Mouse (Mus musculus) G1E (cell line): ENCODE data around the gene Gdf9. TPM values are rescaled to one million over a fixed set of nuclear protein-coding genes. Genes with fewer than 3 reads are reported as not detected.

ENCODE experiments used
- ATAC-seq: 2 replicates; pipeline ENCODE4 v1.8.0; 2016; ENCODE audit warnings: mild to moderate bottlenecking; ENCODE audit not compliant: insufficient number of reproducible peaks, poor library complexity, low FRiP score, severe bottlenecking; ENCODE audit errors: extremely low read depth
- DNase-seq: peaks from one replicate; pipeline ENCODE4 v3.0.0; 2012; ENCODE audit warnings: low spot score
- H3K27me3 ChIP-seq: 2 replicates; pipeline ENCODE4 v1.6.1; 2012; ENCODE audit warnings: mild to moderate bottlenecking, low read length, inconsistent platforms; ENCODE audit not compliant: insufficient read depth
- H3K36me3 ChIP-seq: replicated peaks from 2 replicates; pipeline ENCODE3; 2012; ENCODE audit warnings: mild to moderate bottlenecking, inconsistent platforms
- H3K4me1 ChIP-seq: 2 replicates; pipeline ENCODE4 v1.6.1; 2012; ENCODE audit warnings: low read depth, low read length, inconsistent platforms, mixed read lengths; ENCODE audit not compliant: insufficient read depth
- H3K4me3 ChIP-seq: 2 replicates; pipeline ENCODE4 v1.5.1; 2012; ENCODE audit warnings: low read depth, mild to moderate bottlenecking, inconsistent platforms, low read length, moderate library complexity, mixed read lengths
- H3K9me3 ChIP-seq: replicated peaks from 2 replicates; pipeline ENCODE4 v1.6.1; 2012; ENCODE audit warnings: inconsistent platforms
- CTCF ChIP-seq: IDR thresholded peaks from 2 replicates; pipeline ENCODE4 v1.5.1; 2012; ENCODE audit warnings: low read depth, low read length, inconsistent platforms, mixed read lengths
- GATA1 ChIP-seq: IDR thresholded peaks from 2 replicates; pipeline ENCODE4 v1.6.1; 2012; ENCODE audit warnings: borderline replicate concordance, low read length, inconsistent platforms, mixed read lengths
- GATA2 ChIP-seq: IDR thresholded peaks from 2 replicates; pipeline ENCODE4 v1.6.1; 2012; ENCODE audit warnings: low read depth, low read length, inconsistent platforms, borderline replicate concordance
- POLR2AphosphoS5 ChIP-seq: IDR thresholded peaks from 2 replicates; pipeline ENCODE4 v1.6.1; 2012; ENCODE audit warnings: low read depth, low read length, inconsistent platforms; ENCODE audit not compliant: insufficient replicate concordance
- TAL1 ChIP-seq: conservative IDR thresholded peaks from 2 replicates; pipeline ENCODE4 v1.6.1; 2012; ENCODE audit warnings: low read depth, low read length, inconsistent platforms, mixed read lengths
- polyA plus RNA-seq: library from polyadenylated mRNA; stranded (reverse); fragments of >175 nt; gene quantifications from 2 replicates; pipeline ENCODE4 v1.2.3, GENCODE M21; 2012
- total RNA-seq, 2 experiments: library from RNA; stranded (forward) in 1 of 2; stranded (reverse) in 1 of 2; fragments of 200-1000 nt in 1 of 2; fragments of >200 nt in 1 of 2; fragmentation: Nextera tagmentation in 1 of 2; gene quantifications; 2 replicates each; pipeline ENCODE4 v1.2.3; 2014 to 2017

Gdf9 gene
- total and polyA plus RNA-seq, 3 experiments = 0.10 to 0.38 TPM; not detected in 1

DNA sequence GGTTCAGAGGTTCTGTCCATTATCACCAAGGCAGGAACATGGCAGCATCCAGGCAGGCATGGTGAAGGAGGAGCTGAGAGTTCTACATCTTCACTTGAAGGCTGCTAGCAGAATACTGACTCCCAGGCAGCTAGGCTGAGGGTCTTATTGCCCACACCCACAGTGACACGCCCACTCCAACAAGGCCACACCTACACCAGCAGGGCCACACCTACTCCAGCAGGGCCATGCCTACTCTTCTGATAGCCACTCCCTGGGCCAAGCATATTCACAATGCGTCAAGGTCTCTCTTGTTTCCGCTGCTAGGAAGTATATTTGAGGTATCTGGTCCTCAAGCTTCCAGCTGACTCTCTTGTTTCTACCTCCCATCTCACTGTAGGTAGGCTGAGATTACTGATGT is 28.2 kb downstream of the Gdf9 start:
- no peak for DNase-seq
- Histone ChIP-seq H3K36me3 (no peaks in the 10 kb centered on the region), H3K4me3 (no peak overlapping the region), H3K9me3 (peaks cover 8% of the 10 kb centered on the region), H3K4me1 (peaks cover 27% of the 10 kb centered on the region), H3K27me3 (peaks cover 63% of the 10 kb centered on the region)
- ATAC-seq = no peak
- TF ChIP-seq GATA2 = no peak
- TF ChIP-seq CTCF = no peak
- no peak for TF ChIP-seq GATA1
- TF ChIP-seq TAL1 = no peak
- no peak for TF ChIP-seq POLR2AphosphoS5

DNA sequence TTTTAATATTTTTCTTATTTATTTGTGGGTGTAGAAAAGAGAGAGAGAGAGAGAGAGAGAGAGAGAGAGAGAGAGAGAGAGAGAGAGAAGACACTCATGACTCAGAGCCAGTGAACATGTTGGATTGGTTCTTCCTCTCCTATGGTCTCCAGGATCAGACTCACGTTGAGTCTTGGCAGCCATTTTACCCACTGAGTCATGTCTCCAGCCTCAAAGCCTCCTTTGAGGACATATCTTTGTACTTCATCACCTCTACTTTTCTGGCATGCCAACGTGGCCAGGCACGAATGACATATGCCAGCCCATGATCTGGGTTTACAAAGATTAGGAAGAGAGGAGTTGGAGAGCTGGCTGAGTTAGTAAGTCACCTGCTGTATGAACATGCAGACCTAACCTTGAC is 29.4 kb downstream of the Gdf9 start:
- ATAC-seq (no peak), DNase-seq (no peak)
- H3K36me3 ChIP-seq = no peaks in the 10 kb centered on the region
- H3K27me3 ChIP-seq = peaks cover 62% of the 10 kb centered on the region
- H3K4me3 ChIP-seq = no peak overlapping the region
- peaks cover 8% of the 10 kb centered on the region for H3K9me3 ChIP-seq
- H3K4me1 ChIP-seq = peaks cover 27% of the 10 kb centered on the region
- TF ChIP-seq POLR2AphosphoS5 (no peak), GATA1 (no peak), GATA2 (no peak), TAL1 (no peak), CTCF (no peak)

DNA sequence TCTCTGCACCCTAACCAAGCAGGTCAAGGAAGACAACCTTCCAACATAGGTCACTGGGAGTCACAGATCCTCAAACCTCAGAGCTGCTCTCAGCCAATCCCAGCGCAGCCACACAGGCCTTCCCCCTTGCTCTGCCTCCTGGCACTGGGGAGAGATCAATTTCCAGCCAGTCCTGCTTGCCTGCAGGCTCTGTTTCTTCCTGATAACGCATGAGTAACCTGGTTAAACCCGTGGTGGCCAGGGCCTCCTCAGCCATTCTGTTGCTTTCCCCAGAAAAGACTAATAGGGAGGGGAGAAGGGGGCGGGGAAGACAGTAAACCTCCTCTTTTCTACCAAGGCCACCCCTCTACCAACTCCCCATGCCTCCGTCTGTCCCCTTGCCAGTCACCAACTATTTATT is 30.9 kb downstream of the Gdf9 start:
- TF ChIP-seq TAL1 = peak; percentile 30; the same call in 1 of the 2 replicates
- TF ChIP-seq GATA2 = no peak
- TF ChIP-seq POLR2AphosphoS5 = no peak
- ATAC-seq = peak; percentile 63
- peak; percentile 52 for DNase-seq
- no peaks in the 10 kb centered on the region for H3K36me3 ChIP-seq
- peaks cover 8% of the 10 kb centered on the region for H3K9me3 ChIP-seq
- peaks cover 62% of the 10 kb centered on the region for H3K27me3 ChIP-seq
- H3K4me3 ChIP-seq = no peak overlapping the region
- H3K4me1 ChIP-seq = peaks cover 29% of the 10 kb centered on the region

DNA sequence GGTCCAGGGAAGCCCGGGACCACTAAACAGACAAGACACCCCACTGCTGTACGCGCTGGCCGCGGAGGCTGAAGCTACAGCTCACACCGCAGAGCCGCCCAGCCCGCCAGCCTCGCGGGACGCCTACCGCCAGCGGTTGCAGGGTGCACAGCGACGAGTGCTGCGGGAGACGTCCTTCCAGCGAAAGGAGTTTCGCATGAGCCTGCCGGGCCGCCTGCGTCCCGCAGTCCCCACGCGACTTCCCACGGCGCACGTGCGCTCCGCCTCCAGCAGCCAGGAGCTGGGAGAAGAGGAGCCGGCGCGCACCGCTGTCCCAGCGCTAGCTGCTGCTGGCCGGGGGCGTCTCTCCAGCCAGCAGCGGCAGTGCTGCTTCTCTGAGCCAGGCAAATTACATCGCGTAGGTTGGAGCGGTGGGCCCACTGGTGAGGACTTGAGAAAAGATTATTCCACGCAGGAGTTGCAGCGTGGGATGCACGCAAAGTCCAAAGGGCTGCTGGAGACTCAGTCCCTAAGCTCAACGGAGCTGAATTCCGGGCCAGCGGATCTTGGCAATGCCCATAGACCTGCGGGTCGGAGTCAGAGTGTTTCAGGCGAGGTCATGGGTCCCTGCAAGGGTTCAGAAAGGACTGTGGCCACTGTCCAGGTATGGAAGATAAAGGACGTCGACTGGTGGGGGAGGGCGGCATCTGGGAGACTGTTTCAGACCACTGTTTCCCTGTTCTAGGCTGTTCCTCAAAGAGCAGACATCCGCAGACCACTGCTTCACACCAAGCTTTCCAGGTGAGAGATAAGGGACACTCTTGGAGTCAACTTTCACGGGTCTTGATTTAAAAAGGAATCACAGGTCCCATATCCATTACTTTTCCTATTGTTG is 33.0 kb downstream of the Gdf9 start:
- H3K36me3 ChIP-seq = no peaks in the 10 kb centered on the region
- DNase-seq = no peak
- peaks cover 8% of the 10 kb centered on the region for H3K9me3 ChIP-seq
- peaks cover 58% of the 10 kb centered on the region for H3K27me3 ChIP-seq
- H3K4me3 ChIP-seq = peak overlapping the region; percentile 17; the same call in 1 of the 2 replicates
- H3K4me1 ChIP-seq = peaks cover 27% of the 10 kb centered on the region
- no peak for ATAC-seq
- TF ChIP-seq POLR2AphosphoS5 (no peak), GATA1 (no peak), CTCF (no peak), TAL1 (no peak)

DNA sequence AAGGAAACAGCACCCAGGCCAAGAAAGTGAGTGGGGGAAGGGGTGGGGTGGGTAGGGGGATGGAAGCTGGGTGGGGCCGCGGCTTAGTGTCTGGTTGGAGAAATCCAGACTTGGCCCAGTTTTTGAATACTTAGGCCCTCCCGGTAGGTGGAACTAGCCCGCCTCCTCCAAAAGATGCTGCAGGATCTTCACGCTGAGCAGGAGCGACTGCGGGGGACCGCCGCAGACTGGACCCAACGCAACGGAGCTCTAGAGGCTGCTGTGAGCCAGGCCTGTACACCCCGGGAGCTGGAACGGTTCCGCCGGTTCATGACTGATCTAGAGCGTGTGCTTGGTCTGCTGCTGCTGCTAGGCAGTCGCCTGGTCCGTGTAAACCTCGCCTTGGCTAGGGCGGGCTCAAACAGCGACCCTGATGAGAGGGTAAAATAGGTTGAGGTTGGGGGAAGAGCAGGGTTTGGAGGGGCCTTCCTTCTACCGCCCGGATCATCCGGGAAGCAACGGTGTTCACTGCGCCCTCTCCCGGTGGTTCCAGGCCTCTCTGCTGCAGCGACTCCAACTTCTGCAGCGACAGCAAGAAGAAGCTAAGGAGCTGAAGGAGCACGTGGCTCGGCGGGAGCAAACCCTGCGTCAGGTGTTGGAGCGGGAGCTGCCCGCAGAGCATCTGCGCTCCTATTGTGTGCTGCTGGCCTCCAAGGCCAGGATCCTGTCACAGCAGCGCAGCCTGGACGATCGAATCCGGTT is 35.6 kb downstream of the Gdf9 start:
- no peak for ATAC-seq
- Histone ChIP-seq H3K4me1 (peaks cover 44% of the 10 kb centered on the region), H3K27me3 (peaks cover 71% of the 10 kb centered on the region), H3K9me3 (peaks cover 8% of the 10 kb centered on the region), H3K36me3 (no peaks in the 10 kb centered on the region), H3K4me3 (peak overlapping the region; percentile 48; the same call in 1 of the 2 replicates)
- no peak for DNase-seq
- TF ChIP-seq GATA2 (no peak), GATA1 (no peak), CTCF (peak; percentile 26; the same call in 1 of the 2 replicates)

DNA sequence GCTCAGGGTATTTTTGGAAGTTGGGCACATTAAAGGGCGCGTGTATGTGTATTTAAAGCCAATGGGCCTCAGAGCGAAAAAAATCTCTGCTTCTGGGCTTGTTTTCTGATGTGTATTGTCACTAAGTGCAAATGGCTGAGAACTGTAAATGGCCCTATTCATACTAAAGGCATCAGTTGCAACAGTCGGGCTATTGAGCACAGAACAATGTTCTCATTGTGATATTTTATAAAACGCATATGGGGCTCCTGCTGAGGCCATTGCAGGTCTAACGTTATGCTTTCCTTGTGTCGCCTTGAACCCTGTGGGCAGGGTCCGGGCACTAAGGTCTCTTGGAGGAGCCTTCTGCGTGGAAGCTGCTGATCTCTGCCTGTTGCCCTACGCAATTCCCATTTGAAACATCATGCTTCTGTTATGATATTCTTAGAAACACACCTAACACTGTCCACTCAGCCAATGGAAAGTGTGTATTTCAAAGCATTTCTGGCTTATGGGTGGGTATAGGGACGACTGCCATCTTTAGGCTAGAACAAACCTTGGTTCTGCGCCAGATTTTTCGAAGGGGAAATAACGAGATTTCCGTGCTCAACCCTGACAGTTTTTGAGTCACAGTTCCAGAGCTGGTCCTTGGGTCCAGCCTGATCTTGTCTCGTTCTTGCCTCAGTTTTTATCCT is 38.6 kb downstream of the Gdf9 start:
- H3K4me3 ChIP-seq = no peak overlapping the region

More for the DNA sequence above, 38.6 kb downstream of the Gdf9 start:
- H3K9me3 ChIP-seq = no peaks in the 10 kb centered on the region
- TF ChIP-seq GATA2 = no peak
- TF ChIP-seq POLR2AphosphoS5 = no peak
- no peak for TF ChIP-seq GATA1
- no peak for TF ChIP-seq CTCF
- TF ChIP-seq TAL1 = no peak
- no peaks in the 10 kb centered on the region for H3K36me3 ChIP-seq
- ATAC-seq (no peak), DNase-seq (no peak)
- peaks cover 43% of the 10 kb centered on the region for H3K4me1 ChIP-seq
- H3K27me3 ChIP-seq = peaks cover 69% of the 10 kb centered on the region
